Mouse (Mus musculus) limb, embryonic 15.5 days (tissue): ENCODE data around the gene Arxes1. TPM values are rescaled to one million over a fixed set of nuclear protein-coding genes. Genes with fewer than 3 reads are reported as not detected.
A peak's percentile ranks its signal among the peaks of the same experiment; 100 is the strongest.
"Not testable (repeated sequence)": the region's sequence is repeated elsewhere in the genome, so short reads cannot be mapped to it uniquely, and the experiment has no call there.

Experiments
- ATAC-seq: fragments of 200-750 bp; cut with Nextera tagmentation; 2 replicates; pipeline ENCODE4 v1.8.0; 2017; ENCODE audit warnings: low read depth, moderate TSS enrichment; ENCODE audit not compliant: insufficient number of reproducible peaks, low FRiP score, low TSS enrichment
- H3K27ac ChIP-seq: fragments of 300-500 bp; sonication (generic); 2 replicates; pipeline ENCODE4 v1.5.1; 2015; ENCODE audit warnings: moderate library complexity, mild to moderate bottlenecking, inconsistent platforms
- H3K27me3 ChIP-seq: fragments of 300-500 bp; sonication (generic); 2 replicates; pipeline ENCODE4 v1.6.1; 2015; ENCODE audit warnings: inconsistent platforms
- H3K36me3 ChIP-seq: fragments of 300-500 bp; sonication (generic); 2 replicates; pipeline ENCODE4 v1.6.1; 2015; ENCODE audit warnings: inconsistent platforms
- H3K4me1 ChIP-seq: fragments of 300-500 bp; sonication (generic); 2 replicates; pipeline ENCODE4 v1.6.1; 2015; ENCODE audit warnings: inconsistent platforms
- H3K4me2 ChIP-seq: fragments of 300-500 bp; sonication (generic); 2 replicates; pipeline ENCODE4 v1.6.1; 2015; ENCODE audit warnings: mild to moderate bottlenecking, inconsistent platforms
- H3K4me3 ChIP-seq: fragments of 300-500 bp; sonication (generic); 2 replicates; pipeline ENCODE4 v1.5.1; 2015; ENCODE audit warnings: mild to moderate bottlenecking, inconsistent platforms
- H3K9ac ChIP-seq: fragments of 300-500 bp; sonication (generic); 2 replicates; pipeline ENCODE4 v1.6.1; 2015; ENCODE audit warnings: inconsistent platforms
- H3K9me3 ChIP-seq: fragments of 300-500 bp; sonication (generic); 2 replicates; pipeline ENCODE4 v1.6.1; 2016; ENCODE audit warnings: inconsistent platforms
- WGBS: fragments of 180-500 bp; shearing (Covaris S2); methylation state at CpG from one replicate; pipeline ENCODE4 v1.1.7; 2015; 5-methylcytosine and 5-hydroxymethylcytosine counted together
- polyA plus RNA-seq: library from polyadenylated mRNA; unstranded; fragments of >200 nt; fragmentation: Nextera tagmentation; extraction: Ambion mirVana; gene quantifications from 2 replicates; pipeline ENCODE4 v1.2.1, GENCODE M21; 2015

Arxes1 gene
- polyA plus RNA-seq, 1 experiment from 2014 or later: 27.6 TPM

DNA sequence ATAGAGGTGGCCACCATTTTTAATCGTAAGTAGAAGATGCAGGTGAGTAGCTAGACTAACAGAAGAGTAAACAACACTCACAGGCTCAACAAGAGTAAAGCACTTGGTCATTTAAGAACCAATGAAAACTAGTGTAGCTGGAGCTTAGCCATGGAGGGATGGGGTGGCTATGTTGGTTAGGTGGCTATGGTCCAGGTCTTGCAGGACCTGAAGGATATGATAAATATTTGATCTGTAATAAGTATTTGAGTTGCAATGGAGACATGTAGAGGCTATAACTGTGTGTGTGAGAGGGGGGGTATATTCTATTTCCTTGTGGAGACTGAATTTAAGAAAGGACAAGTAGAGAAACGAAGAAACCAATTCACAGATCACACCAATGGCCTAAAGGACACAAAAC lies 18.1 kb downstream of the Arxes1 start:
- no peak overlapping the region for H3K4me2 ChIP-seq
- WGBS: 69% methylated on average over 2 of the region's 2 CpGs
- H3K4me1 ChIP-seq: no peaks in the 10 kb centered on the region
- H3K4me3 ChIP-seq: no peak overlapping the region
- no peaks in the 10 kb centered on the region for H3K9me3 ChIP-seq
- H3K36me3 ChIP-seq: no peaks in the 10 kb centered on the region
- ATAC-seq: no peak
- no peak overlapping the region for H3K27ac ChIP-seq
- peaks cover 3% of the 10 kb centered on the region; the same call in 1 of the 2 replicates for H3K27me3 ChIP-seq
- no peak overlapping the region for H3K9ac ChIP-seq

DNA sequence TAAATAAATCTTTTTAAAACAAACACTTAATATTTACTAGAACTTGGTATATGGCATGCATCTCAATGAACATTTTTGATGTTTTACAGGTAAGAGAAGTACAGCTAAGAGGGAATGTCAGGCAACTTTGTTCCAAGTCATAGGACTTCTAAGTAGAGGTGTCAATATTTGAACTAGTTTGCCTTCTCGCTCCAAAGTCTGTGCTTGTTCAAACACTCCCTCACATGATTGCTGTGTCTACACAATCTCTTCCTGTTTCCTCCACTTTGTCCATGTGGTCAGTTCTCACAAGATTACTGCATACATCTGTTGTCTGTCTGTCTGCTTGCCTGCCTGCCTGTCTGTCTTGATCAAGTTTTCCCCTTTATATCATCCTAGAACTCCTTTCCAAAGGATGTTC lies 27.5 kb downstream of the Arxes1 start:
- Histone ChIP-seq H3K4me1 (no peaks in the 10 kb centered on the region), H3K9ac (no peak overlapping the region), H3K9me3 (no peaks in the 10 kb centered on the region), H3K27me3 (no peaks in the 10 kb centered on the region), H3K4me2 (no peak overlapping the region), H3K27ac (no peak overlapping the region), H3K4me3 (no peak overlapping the region), H3K36me3 (no peaks in the 10 kb centered on the region)
- ATAC-seq: no peak
- WGBS: 81% methylated on average over 1 of the region's 1 CpGs

DNA sequence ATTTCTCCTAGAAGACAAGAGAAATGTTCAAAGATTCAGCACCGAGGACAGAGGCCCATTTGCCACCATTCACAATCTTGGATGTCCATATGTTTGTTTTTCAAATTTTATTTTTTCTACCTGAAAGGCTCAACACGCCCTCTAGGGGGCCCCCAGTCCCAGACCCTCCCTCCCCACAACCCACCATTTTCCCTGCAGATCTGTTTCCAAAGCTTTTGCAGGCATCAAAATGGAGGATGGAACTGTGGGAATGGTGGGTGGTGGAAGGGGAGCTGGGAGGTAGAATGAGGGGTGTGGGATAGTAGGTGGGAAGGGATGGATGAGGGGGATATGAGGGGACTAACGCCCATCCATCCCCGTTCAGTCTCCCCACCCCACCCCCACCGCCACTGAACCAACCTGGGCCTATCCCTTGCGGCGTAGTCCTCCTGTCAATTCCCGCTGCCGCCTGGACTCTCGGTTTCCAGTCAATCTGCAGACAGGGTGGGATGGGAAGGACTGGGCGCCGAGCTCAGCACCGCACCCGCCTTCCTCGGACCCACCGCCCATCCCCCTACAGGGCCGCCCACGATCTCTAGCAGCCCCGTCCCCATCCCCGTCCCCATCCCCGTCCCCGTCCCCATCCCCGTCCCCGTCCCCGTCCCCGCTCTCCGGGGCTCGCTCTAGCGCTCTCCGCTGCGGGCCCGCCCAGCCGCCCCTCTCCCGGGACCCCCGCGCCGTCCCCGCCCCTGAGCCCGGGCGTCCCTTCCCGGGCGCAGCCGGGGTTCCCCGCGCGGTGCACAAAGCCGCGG lies 34.2 kb downstream of the Arxes1 start:
- not testable (repeated sequence) for H3K27ac ChIP-seq
- H3K4me2 ChIP-seq: peak overlapping the region; percentile 43
- WGBS: 13% methylated on average over 20 of the region's 48 CpGs

DNA sequence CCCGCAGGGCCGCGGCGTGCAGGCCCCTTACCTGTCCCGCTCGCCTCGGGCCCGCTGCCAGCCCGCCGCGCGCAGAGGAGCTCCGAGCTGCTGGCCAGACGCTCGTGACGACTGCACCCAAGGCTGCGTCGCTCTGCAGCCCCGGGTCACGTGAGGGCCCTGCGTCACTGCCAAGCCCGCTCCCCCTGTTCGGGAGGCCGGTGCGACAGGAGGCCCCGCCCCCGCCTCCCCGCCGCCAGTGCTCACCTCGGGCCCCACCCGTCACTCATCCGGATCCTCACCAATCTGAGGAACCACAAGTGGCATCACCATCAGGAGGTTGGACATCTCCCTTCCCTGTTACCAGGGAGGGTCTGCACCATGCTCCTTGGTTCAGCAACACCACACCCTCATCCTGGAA lies 34.9 kb downstream of the Arxes1 start, which contains the start of gene Bex2:
Gene Bex2 (minus strand): TSS at position 217 of the 400 bp plus-strand sequence.
- peak within 1 kb of the TSS; percentile 43 for H3K4me2 ChIP-seq
- peak within 1 kb of the TSS; percentile 38 for H3K4me3 ChIP-seq
- H3K27me3 ChIP-seq, H3K9me3 ChIP-seq, H3K9ac ChIP-seq, H3K4me1 ChIP-seq, H3K27ac ChIP-seq, H3K36me3 ChIP-seq: not testable (repeated sequence)
- peak; percentile 79 for ATAC-seq
- 12% methylated on average over 14 of the region's 32 CpGs for WGBS

More for the DNA sequence above, 34.2 kb downstream of the Arxes1 start:
- H3K27me3 ChIP-seq, H3K9ac ChIP-seq, H3K36me3 ChIP-seq, H3K9me3 ChIP-seq, H3K4me1 ChIP-seq: not testable (repeated sequence)
- ATAC-seq: peak; percentile 48; the same call in 1 of the 2 replicates
- H3K4me3 ChIP-seq: peak overlapping the region; percentile 38

Other genes with a start within 250 kb of the Arxes1 start
- 46.9 and 48.6 TPM in 2 replicates for gene Bhlhb9, start 235.8 kb upstream of the Arxes1 start, polyA plus RNA-seq
- 37.8 and 38.8 TPM in 2 replicates for gene Gprasp2, start 194.3 kb upstream of the Arxes1 start, polyA plus RNA-seq
- 52.1 and 54.1 TPM in 2 replicates for gene Arxes2, start 39.5 kb upstream of the Arxes1 start, polyA plus RNA-seq
- 51.8 and 52.5 TPM in 2 replicates for gene Bex2, start 34.9 kb downstream of the Arxes1 start, polyA plus RNA-seq
- gene Nxf3, start 51.9 kb downstream of the Arxes1 start, polyA plus RNA-seq: not detected in 2 replicates
- 24.5 and 32.2 TPM in 2 replicates for gene Bex4, start 105.6 kb downstream of the Arxes1 start, polyA plus RNA-seq
- gene Tceal8, start 139.0 kb downstream of the Arxes1 start, polyA plus RNA-seq: 206 and 225 TPM in 2 replicates
- gene Tceal5, start 170.5 kb downstream of the Arxes1 start, polyA plus RNA-seq: 10.2 and 13.7 TPM in 2 replicates
- 99.1 and 272 TPM in 2 replicates for gene Tceal7, start 181.4 kb downstream of the Arxes1 start, polyA plus RNA-seq
- 79.3 and 121 TPM in 2 replicates for gene Bex1, start 182.1 kb downstream of the Arxes1 start, polyA plus RNA-seq
- 545 and 573 TPM in 2 replicates for gene Tceal9, start 211.7 kb downstream of the Arxes1 start, polyA plus RNA-seq
- 355 and 365 TPM in 2 replicates for gene Bex3, start 236.9 kb downstream of the Arxes1 start, polyA plus RNA-seq